Mouse (Mus musculus) lung, embryonic 14.5 days (tissue): ENCODE data around the gene Tanc1. TPM values are rescaled to one million over a fixed set of nuclear protein-coding genes. Genes with fewer than 3 reads are reported as not detected.
A peak's percentile ranks its signal among the peaks of the same experiment; 100 is the strongest.

ENCODE experiments used
- ATAC-seq: fragments of 200-750 bp; cut with Nextera tagmentation; 2 replicates; pipeline ENCODE4 v1.8.0; 2017; ENCODE audit warnings: mild to moderate bottlenecking, moderate TSS enrichment, moderate library complexity; ENCODE audit not compliant: insufficient read depth
- DNase-seq: peaks from one replicate; pipeline ENCODE4 v3.0.0-alpha.2; 2015
- H3K27ac ChIP-seq: fragments of 300-500 bp; sonication (generic); 2 replicates; pipeline ENCODE4 v1.5.1; 2014; ENCODE audit warnings: low read depth, mild to moderate bottlenecking, moderate library complexity
- H3K27me3 ChIP-seq: fragments of 300-500 bp; sonication (generic); 2 replicates; pipeline ENCODE4 v1.6.1; 2014; ENCODE audit warnings: low read length, control low read depth; ENCODE audit not compliant: insufficient read depth
- H3K36me3 ChIP-seq: fragments of 300-500 bp; sonication (generic); 2 replicates; pipeline ENCODE4 v1.6.1; 2014; ENCODE audit warnings: control low read depth; ENCODE audit not compliant: insufficient read depth
- H3K4me1 ChIP-seq: fragments of 300-500 bp; sonication (generic); 2 replicates; pipeline ENCODE4 v1.6.1; 2014; ENCODE audit warnings: antibody characterized with exemption, control low read depth; ENCODE audit not compliant: insufficient read depth
- H3K4me2 ChIP-seq: fragments of 300-500 bp; sonication (generic); 2 replicates; pipeline ENCODE4 v1.6.1; 2014; ENCODE audit warnings: mild to moderate bottlenecking
- H3K4me3 ChIP-seq: fragments of 300-500 bp; sonication (generic); 2 replicates; pipeline ENCODE4 v1.5.1; 2014; ENCODE audit warnings: low read depth, low read length
- H3K9ac ChIP-seq: fragments of 300-500 bp; sonication (generic); 2 replicates; pipeline ENCODE4 v1.6.1; 2014
- H3K9me3 ChIP-seq: fragments of 300-500 bp; sonication (generic); 2 replicates; pipeline ENCODE4 v1.6.1; 2016; ENCODE audit warnings: low read depth, low read length, control low read depth
- CTCF ChIP-seq: IDR thresholded peaks from 2 replicates; pipeline ENCODE4 v1.5.1; 2016; ENCODE audit warnings: antibody characterized with exemption, low read depth
- WGBS: fragments of 180-500 bp; shearing (Covaris S2); extraction: QIAGEN DNeasy Blood & Tissue Kit; methylation state at CpG from one replicate; pipeline ENCODE4 v1.1.7; 2014; 5-methylcytosine and 5-hydroxymethylcytosine counted together
- polyA plus RNA-seq: library from polyadenylated mRNA; unstranded; fragments of >200 nt; fragmentation: Nextera tagmentation; extraction: Ambion mirVana; gene quantifications from 2 replicates; pipeline ENCODE4 v1.2.1, GENCODE M21; 2014

Gene Tanc1
- polyA plus RNA-seq, 1 experiment from 2014 or later, result 31.0 TPM

GRCm38 (mm10) chr2:59814997-59815396 lies 203.2 kb downstream of the Tanc1 start:
- H3K36me3 ChIP-seq, result peaks cover 54% of the 10 kb centered on the region
- no peak for TF ChIP-seq CTCF
- ATAC-seq, result no peak
- 67% methylated on average over 8 of the region's 8 CpGs for WGBS
- no peaks in the 10 kb centered on the region for H3K4me1 ChIP-seq
- no peak overlapping the region for H3K4me2 ChIP-seq
- H3K27ac ChIP-seq, result no peak overlapping the region
- no peak for DNase-seq
- no peak overlapping the region for H3K4me3 ChIP-seq
- no peaks in the 10 kb centered on the region for H3K27me3 ChIP-seq
- no peak overlapping the region for H3K9ac ChIP-seq
- H3K9me3 ChIP-seq, result no peaks in the 10 kb centered on the region

GRCm38 (mm10) chr2:59818663-59819062 lies 206.8 kb downstream of the Tanc1 start:
- peaks cover 45% of the 10 kb centered on the region for H3K36me3 ChIP-seq

GRCm38 (mm10) chr2:59819415-59819814 lies 207.6 kb downstream of the Tanc1 start:
- 81% methylated on average over 6 of the region's 6 CpGs for WGBS
- no peak overlapping the region for H3K4me2 ChIP-seq
- no peak overlapping the region for H3K27ac ChIP-seq
- H3K4me3 ChIP-seq, result no peak overlapping the region
- DNase-seq (no peak), ATAC-seq (no peak)
- H3K27me3 ChIP-seq, result no peaks in the 10 kb centered on the region
- peaks cover 48% of the 10 kb centered on the region for H3K36me3 ChIP-seq
- H3K4me1 ChIP-seq, result no peaks in the 10 kb centered on the region
- no peak for TF ChIP-seq CTCF
- H3K9me3 ChIP-seq, result no peaks in the 10 kb centered on the region
- no peak overlapping the region for H3K9ac ChIP-seq

More at GRCm38 (mm10) chr2:59818663-59819062, 206.8 kb downstream of the Tanc1 start:
- ATAC-seq (no peak), DNase-seq (no peak)
- H3K27me3 ChIP-seq, result no peaks in the 10 kb centered on the region
- no peak overlapping the region for H3K4me2 ChIP-seq
- WGBS, result 95% methylated on average over 15 of the region's 15 CpGs
- no peaks in the 10 kb centered on the region for H3K4me1 ChIP-seq
- no peak overlapping the region for H3K4me3 ChIP-seq
- H3K9ac ChIP-seq, result no peak overlapping the region
- no peaks in the 10 kb centered on the region for H3K9me3 ChIP-seq
- TF ChIP-seq CTCF, result no peak
- no peak overlapping the region for H3K27ac ChIP-seq

GRCm38 (mm10) chr2:59820088-59820487 lies 208.2 kb downstream of the Tanc1 start:
- WGBS, result 84% methylated on average over 15 of the region's 15 CpGs
- no peaks in the 10 kb centered on the region for H3K4me1 ChIP-seq
- TF ChIP-seq CTCF, result no peak
- no peak overlapping the region for H3K9ac ChIP-seq
- no peak overlapping the region for H3K27ac ChIP-seq
- no peak overlapping the region for H3K4me3 ChIP-seq
- H3K36me3 ChIP-seq, result peaks cover 49% of the 10 kb centered on the region
- no peak for ATAC-seq
- H3K9me3 ChIP-seq, result no peaks in the 10 kb centered on the region
- H3K4me2 ChIP-seq, result no peak overlapping the region
- H3K27me3 ChIP-seq, result no peaks in the 10 kb centered on the region
- no peak for DNase-seq

GRCm38 (mm10) chr2:59821044-59821443 lies 209.2 kb downstream of the Tanc1 start:
- H3K4me2 ChIP-seq, result no peak overlapping the region
- 65% methylated on average over 2 of the region's 2 CpGs for WGBS

GRCm38 (mm10) chr2:59824289-59824688 lies 212.4 kb downstream of the Tanc1 start:
- 52% methylated on average over 8 of the region's 8 CpGs for WGBS
- peak; percentile 56; the same call in 1 of the 2 replicates for ATAC-seq
- DNase-seq, result peak; percentile 46
- Histone ChIP-seq H3K27me3 (no peaks in the 10 kb centered on the region), H3K9me3 (no peaks in the 10 kb centered on the region), H3K4me3 (no peak overlapping the region), H3K4me1 (peaks cover 6% of the 10 kb centered on the region; the same call in 1 of the 2 replicates), H3K4me2 (no peak overlapping the region), H3K36me3 (peaks cover 20% of the 10 kb centered on the region), H3K9ac (no peak overlapping the region), H3K27ac (peak overlapping the region; percentile 54; the same call in 1 of the 2 replicates)
- no peak for TF ChIP-seq CTCF

More at GRCm38 (mm10) chr2:59821044-59821443, 209.2 kb downstream of the Tanc1 start:
- Histone ChIP-seq H3K27me3 (no peaks in the 10 kb centered on the region), H3K36me3 (peaks cover 44% of the 10 kb centered on the region), H3K9me3 (no peaks in the 10 kb centered on the region), H3K4me3 (no peak overlapping the region), H3K9ac (no peak overlapping the region), H3K4me1 (no peaks in the 10 kb centered on the region), H3K27ac (no peak overlapping the region)
- DNase-seq (no peak), ATAC-seq (no peak)
- TF ChIP-seq CTCF, result no peak

GRCm38 (mm10) chr2:59825380-59825779 lies 213.5 kb downstream of the Tanc1 start:
- Histone ChIP-seq H3K4me2 (no peak overlapping the region), H3K4me3 (no peak overlapping the region), H3K36me3 (peaks cover 13% of the 10 kb centered on the region), H3K9ac (no peak overlapping the region), H3K27ac (no peak overlapping the region), H3K27me3 (no peaks in the 10 kb centered on the region), H3K9me3 (no peaks in the 10 kb centered on the region), H3K4me1 (peaks cover 16% of the 10 kb centered on the region)
- ATAC-seq (no peak), DNase-seq (no peak)
- TF ChIP-seq CTCF, result no peak
- 87% methylated on average over 4 of the region's 4 CpGs for WGBS
